Mouse (Mus musculus) bone marrow, adult 2 months (tissue): ENCODE data around the gene Tsc22d2. TPM values are rescaled to one million over a fixed set of nuclear protein-coding genes. Genes with fewer than 3 reads are reported as not detected.

ENCODE experiments used
- H3K27ac ChIP-seq: fragments of 200-500 bp; 2 replicates; pipeline ENCODE4 v1.5.1; 2012; ENCODE audit warnings: low read depth, mild to moderate bottlenecking, control low read depth, inconsistent platforms, low read length; ENCODE audit not compliant: control insufficient read depth, poor library complexity, insufficient read depth
- H3K4me1 ChIP-seq: fragments of 200-500 bp; 2 replicates; pipeline ENCODE4 v1.6.1; 2011; ENCODE audit warnings: low read length; ENCODE audit not compliant: control insufficient read depth, insufficient read depth
- H3K4me3 ChIP-seq: fragments of 200-500 bp; replicated peaks from 2 replicates; pipeline ENCODE3; 2011; ENCODE audit warnings: mild to moderate bottlenecking, low read depth, low read length, control low read depth; ENCODE audit not compliant: control insufficient read depth
- CTCF ChIP-seq: fragments of 200-500 bp; IDR thresholded peaks from 2 replicates; pipeline ENCODE4 v1.5.1; 2011; ENCODE audit warnings: low read length, control low read depth; ENCODE audit not compliant: control insufficient read depth, insufficient read depth
- POLR2A ChIP-seq: fragments of 200-500 bp; IDR thresholded peaks from 2 replicates; pipeline ENCODE4 v1.6.1; 2011; ENCODE audit warnings: low read depth, mild to moderate bottlenecking, control low read depth, low read length, borderline replicate concordance; ENCODE audit not compliant: control insufficient read depth
- WGBS: fragments of 180-500 bp; shearing (Covaris S2); methylation state at CpG from one replicate; pipeline ENCODE4 v1.1.7; 2018; 5-methylcytosine and 5-hydroxymethylcytosine counted together
- polyA plus RNA-seq: library from polyadenylated mRNA; stranded (reverse); fragments of >200 nt; gene quantifications from 2 replicates; pipeline ENCODE4 v1.2.4, GENCODE M21; 2011; ENCODE audit warnings: low replicate concordance; ENCODE audit not compliant: missing spikeins, insufficient read depth, insufficient read length

Tsc22d2 gene
- polyA plus RNA-seq, 1 experiment, result 13.3 TPM

- no peak for TF ChIP-seq POLR2A
- TF ChIP-seq CTCF, result no peak
- Histone ChIP-seq H3K27ac (no peak overlapping the region), H3K4me1 (no peaks in the 10 kb centered on the region), H3K4me3 (no peak overlapping the region)
- 61% methylated on average over 1 of the region's 1 CpGs for WGBS
Measured at GRCm38 (mm10) chr3:58385060-58385459, 29.5 kb upstream of the Tsc22d2 start.

- 81% methylated on average over 4 of the region's 4 CpGs for WGBS
- H3K27ac ChIP-seq, result no peak overlapping the region
- TF ChIP-seq CTCF (no peak), POLR2A (no peak)
- no peaks in the 10 kb centered on the region for H3K4me1 ChIP-seq
- H3K4me3 ChIP-seq, result no peak overlapping the region
Measured at GRCm38 (mm10) chr3:58388731-58389130, 25.8 kb upstream of the Tsc22d2 start.

- Histone ChIP-seq H3K4me3 (no peak overlapping the region), H3K4me1 (no peaks in the 10 kb centered on the region), H3K27ac (no peak overlapping the region)
- 83% methylated on average over 5 of the region's 5 CpGs for WGBS
- TF ChIP-seq CTCF (no peak), POLR2A (no peak)
Measured at GRCm38 (mm10) chr3:58398541-58398940, 16.0 kb upstream of the Tsc22d2 start.

- 64% methylated on average over 3 of the region's 3 CpGs for WGBS
- Histone ChIP-seq H3K27ac (no peak overlapping the region), H3K4me3 (no peak overlapping the region), H3K4me1 (no peaks in the 10 kb centered on the region)
- no peak for TF ChIP-seq POLR2A
Measured at GRCm38 (mm10) chr3:58399931-58400330, 14.6 kb upstream of the Tsc22d2 start.

- no peaks in the 10 kb centered on the region for H3K4me1 ChIP-seq
- TF ChIP-seq CTCF, result no peak
- no peak for TF ChIP-seq POLR2A
- no peak overlapping the region for H3K4me3 ChIP-seq
- no peak overlapping the region for H3K27ac ChIP-seq
Measured at GRCm38 (mm10) chr3:58411669-58412068, 2.8 kb upstream of the Tsc22d2 start.

GRCm38 (mm10) chr3:58413671-58414070 lies 844 bp upstream of the Tsc22d2 start:
- WGBS, result 24% methylated on average over 5 of the region's 5 CpGs
- no peak overlapping the region for H3K27ac ChIP-seq
- TF ChIP-seq CTCF, result no peak
- peaks cover 1% of the 10 kb centered on the region; the same call in 1 of the 2 replicates for H3K4me1 ChIP-seq
- no peak overlapping the region for H3K4me3 ChIP-seq

GRCm38 (mm10) chr3:58414986-58415883 lies 720 bp downstream of the Tsc22d2 start:
- TF ChIP-seq POLR2A (peak; percentile 38; the same call in 1 of the 2 replicates), CTCF (no peak)
- under 1% methylated on average over 113 of the region's 113 CpGs for WGBS
- H3K4me3 ChIP-seq, result peak overlapping the region; percentile 93
- peak overlapping the region; percentile 100 for H3K27ac ChIP-seq
- H3K4me1 ChIP-seq, result peaks cover 1% of the 10 kb centered on the region; the same call in 1 of the 2 replicates

GRCm38 (mm10) chr3:58415884-58416725 lies 1.6 kb downstream of the Tsc22d2 start:
- Histone ChIP-seq H3K4me3 (peak overlapping the region; percentile 93), H3K27ac (peak overlapping the region; percentile 100), H3K4me1 (peaks cover 1% of the 10 kb centered on the region; the same call in 1 of the 2 replicates)
- TF ChIP-seq CTCF, result peak; percentile 53
- peak; percentile 52; the same call in 1 of the 2 replicates for TF ChIP-seq POLR2A
- WGBS, result under 1% methylated on average over 85 of the region's 85 CpGs
